Mouse (Mus musculus) MEL (cell line): ENCODE results near the gene Ptprn2. TPM values are rescaled to one million over a fixed set of nuclear protein-coding genes. Genes with fewer than 3 reads are reported as not detected.

ENCODE experiments used
- DNase-seq: peaks from one replicate; pipeline ENCODE4 v3.0.0; 2011; ENCODE audit warnings: low read depth, low spot score
- H3K27ac ChIP-seq: 2 replicates; pipeline ENCODE4 v1.5.1; 2012; ENCODE audit warnings: low read depth, mild to moderate bottlenecking, control low read depth, low read length, moderate library complexity; ENCODE audit not compliant: control insufficient read depth
- H3K27me3 ChIP-seq, 2 experiments: fragments of 150-350 bp in 1 of 2; sonication (generic) in 1 of 2; 2 replicates each; pipeline ENCODE4 v1.6.1; 2012; ENCODE audit warnings: low read length in 2 of 2, mild to moderate bottlenecking in 2 of 2, improper control_type of control experiment in 1 of 2, moderate library complexity in 1 of 2; ENCODE audit not compliant: insufficient read depth in 2 of 2, control insufficient read depth in 1 of 2
- H3K36me3 ChIP-seq, 2 experiments: 2 replicates each; pipeline ENCODE4 v1.6.1; 2012 to 2014; ENCODE audit warnings: low read length in 2 of 2, improper control_type of control experiment in 1 of 2, inconsistent platforms in 1 of 2, mild to moderate bottlenecking in 1 of 2; ENCODE audit not compliant: insufficient read depth in 2 of 2, control insufficient read depth in 1 of 2
- H3K4me1 ChIP-seq, 2 experiments: fragments of 150-350 bp in 1 of 2; sonication (generic) in 1 of 2; 2 replicates each; pipeline ENCODE4 v1.6.1; 2012; ENCODE audit warnings: low read length in 2 of 2, improper control_type of control experiment in 1 of 2, mild to moderate bottlenecking in 1 of 2; ENCODE audit not compliant: insufficient read depth in 2 of 2, control insufficient read depth in 1 of 2
- H3K4me3 ChIP-seq, 2 experiments: fragments of 150-350 bp in 1 of 2; sonication (generic) in 1 of 2; 2 replicates each; pipeline ENCODE4 v1.5.1; 2012; ENCODE audit warnings: low read depth in 2 of 2, low read length in 2 of 2, mild to moderate bottlenecking in 2 of 2, moderate library complexity in 2 of 2, control low read depth in 1 of 2, improper control_type of control experiment in 1 of 2; ENCODE audit not compliant: control insufficient read depth in 1 of 2, insufficient read depth in 1 of 2
- H3K79me2 ChIP-seq: 2 replicates; pipeline ENCODE4 v1.6.1; 2012; ENCODE audit warnings: mild to moderate bottlenecking, low read length, moderate library complexity; ENCODE audit not compliant: control insufficient read depth, poor library complexity, insufficient read depth
- H3K9ac ChIP-seq: 2 replicates; pipeline ENCODE4 v1.6.1; 2012; ENCODE audit warnings: low read depth, mild to moderate bottlenecking, control low read depth, low read length, moderate library complexity; ENCODE audit not compliant: control insufficient read depth, poor library complexity, severe bottlenecking
- H3K9me3 ChIP-seq: fragments of 150-350 bp; sonication (generic); replicated peaks from 2 replicates; pipeline ENCODE4 v1.6.1; 2012; ENCODE audit warnings: mild to moderate bottlenecking, low read length, improper control_type of control experiment, moderate library complexity; ENCODE audit not compliant: insufficient read depth
- CHD1 ChIP-seq: IDR thresholded peaks from 2 replicates; pipeline ENCODE4 v1.6.1; 2012; ENCODE audit warnings: low read depth, mild to moderate bottlenecking, inconsistent platforms, low read length, improper control_type of control experiment
- CHD2 ChIP-seq: IDR thresholded peaks from 2 replicates; pipeline ENCODE4 v1.6.1; 2011; ENCODE audit warnings: low read length, improper control_type of control experiment
- CTCF ChIP-seq, 3 experiments: IDR thresholded peaks in 2 of 3; conservative IDR thresholded peaks in 1 of 3; 2 replicates each; pipeline ENCODE4 v1.5.1; 2011 to 2012; ENCODE audit warnings: low read length in 3 of 3, low read depth in 2 of 3, mild to moderate bottlenecking in 2 of 3, improper control_type of control experiment in 1 of 3, inconsistent platforms in 1 of 3, mixed read lengths in 1 of 3, moderate library complexity in 1 of 3; ENCODE audit not compliant: control insufficient read depth in 1 of 3, insufficient read depth in 1 of 3, poor library complexity in 1 of 3, severe bottlenecking in 1 of 3
- E2F4 ChIP-seq: IDR thresholded peaks from 2 replicates; pipeline ENCODE4 v1.6.1; 2011; ENCODE audit warnings: low read depth, low read length, improper control_type of control experiment, borderline replicate concordance
- ELF1 ChIP-seq: IDR thresholded peaks from 2 replicates; pipeline ENCODE4 v1.6.1; 2014; ENCODE audit warnings: low read depth, mild to moderate bottlenecking, inconsistent platforms, low read length, improper control_type of control experiment, moderate library complexity
- EP300 ChIP-seq, 2 experiments: IDR thresholded peaks; 2 replicates each; pipeline ENCODE4 v1.6.1; 2011; ENCODE audit warnings: improper control_type of control experiment in 2 of 2, low read length in 2 of 2, low read depth in 1 of 2, mild to moderate bottlenecking in 1 of 2
- ETS1 ChIP-seq: IDR thresholded peaks from 2 replicates; pipeline ENCODE4 v1.6.1; 2012; ENCODE audit warnings: low read depth, mild to moderate bottlenecking, inconsistent platforms, low read length, improper control_type of control experiment, moderate library complexity
- GABPA ChIP-seq: IDR thresholded peaks from 2 replicates; pipeline ENCODE4 v1.6.1; 2012; ENCODE audit warnings: low read depth, mild to moderate bottlenecking, inconsistent platforms, low read length, improper control_type of control experiment, moderate library complexity
- GATA1 ChIP-seq: IDR thresholded peaks from 2 replicates; pipeline ENCODE4 v1.6.1; 2011; ENCODE audit warnings: low read depth, low read length, improper control_type of control experiment
- JUND ChIP-seq: IDR thresholded peaks from 2 replicates; pipeline ENCODE4 v1.6.1; 2011; ENCODE audit warnings: low read depth, mild to moderate bottlenecking, improper control_type of control experiment, low read length
- MAFK ChIP-seq: IDR thresholded peaks from 2 replicates; pipeline ENCODE4 v1.6.1; 2011; ENCODE audit warnings: low read depth, mild to moderate bottlenecking, low read length, improper control_type of control experiment, borderline replicate concordance
- MAX ChIP-seq: IDR thresholded peaks from 2 replicates; pipeline ENCODE4 v1.6.1; 2011; ENCODE audit warnings: low read length, improper control_type of control experiment
- MXI1 ChIP-seq: IDR thresholded peaks from 2 replicates; pipeline ENCODE4 v1.6.1; 2011; ENCODE audit warnings: mild to moderate bottlenecking, low read depth, low read length, improper control_type of control experiment
- MYB ChIP-seq: IDR thresholded peaks from 2 replicates; pipeline ENCODE4 v1.6.1; 2011; ENCODE audit warnings: mild to moderate bottlenecking, low read depth, low read length, improper control_type of control experiment
- POLR2AphosphoS2 ChIP-seq: IDR thresholded peaks from 2 replicates; pipeline ENCODE4 v1.6.1; 2011; ENCODE audit warnings: low read length, improper control_type of control experiment
- RAD21 ChIP-seq: IDR thresholded peaks from 2 replicates; pipeline ENCODE4 v1.6.1; 2011; ENCODE audit warnings: mild to moderate bottlenecking, low read depth, low read length, improper control_type of control experiment
- RCOR1 ChIP-seq: IDR thresholded peaks from 2 replicates; pipeline ENCODE4 v1.6.1; 2012; ENCODE audit warnings: low read depth, mild to moderate bottlenecking, inconsistent platforms, low read length, improper control_type of control experiment
- SMC3 ChIP-seq: IDR thresholded peaks from 2 replicates; pipeline ENCODE4 v1.6.1; 2011; ENCODE audit warnings: low read depth, low read length, improper control_type of control experiment
- TBP ChIP-seq: IDR thresholded peaks from 2 replicates; pipeline ENCODE4 v1.8.0; 2011; ENCODE audit warnings: low read depth, low read length, improper control_type of control experiment
- TCF12 ChIP-seq: IDR thresholded peaks from 2 replicates; pipeline ENCODE4 v1.6.1; 2014; ENCODE audit warnings: low read depth, mild to moderate bottlenecking, inconsistent platforms, low read length, improper control_type of control experiment, moderate library complexity
- UBTF ChIP-seq: IDR thresholded peaks from 2 replicates; pipeline ENCODE4 v1.6.1; 2012; ENCODE audit warnings: low read depth, mild to moderate bottlenecking, inconsistent platforms, low read length, improper control_type of control experiment, moderate library complexity, borderline replicate concordance; ENCODE audit not compliant: insufficient read depth
- USF2 ChIP-seq, 2 experiments: IDR thresholded peaks; 2 replicates each; pipeline ENCODE4 v1.6.1; 2011 to 2012; ENCODE audit warnings: improper control_type of control experiment in 2 of 2, low read length in 2 of 2, borderline replicate concordance in 1 of 2, inconsistent platforms in 1 of 2, low read depth in 1 of 2, mild to moderate bottlenecking in 1 of 2; ENCODE audit not compliant: insufficient read depth in 1 of 2
- ZC3H11A ChIP-seq: IDR thresholded peaks from 2 replicates; pipeline ENCODE4 v1.6.1; 2012; ENCODE audit warnings: low read depth, mild to moderate bottlenecking, inconsistent platforms, low read length, improper control_type of control experiment
- ZMIZ1 ChIP-seq: IDR thresholded peaks from 2 replicates; pipeline ENCODE4 v1.6.1; 2012; ENCODE audit warnings: low read depth, mild to moderate bottlenecking, inconsistent platforms, low read length, improper control_type of control experiment, moderate library complexity
- ZNF384 ChIP-seq: IDR thresholded peaks from 2 replicates; pipeline ENCODE4 v1.6.1; 2012; ENCODE audit warnings: low read depth, mild to moderate bottlenecking, inconsistent platforms, low read length, improper control_type of control experiment
- polyA plus RNA-seq, 2 experiments: library from polyadenylated mRNA; stranded (reverse) in 1 of 2; unstranded in 1 of 2; fragments of >175 nt in 1 of 2; fragments of >200 nt in 1 of 2; gene quantifications; 2 replicates each; pipeline versions ENCODE4 v1.2.1 to v1.2.4; 2012; ENCODE audit warnings: low replicate concordance in 2 of 2, low read depth in 1 of 2; ENCODE audit not compliant: insufficient read length in 2 of 2, insufficient read depth in 1 of 2, missing spikeins in 1 of 2
- total RNA-seq: library from RNA; depleted of rRNA; stranded (reverse); fragments of 300-350 nt; gene quantifications from 2 replicates; pipeline ENCODE4 v1.2.3, GENCODE M21; 2012

Gene Ptprn2
- total and polyA plus RNA-seq, 3 experiments: not detected

- no peak for TF ChIP-seq USF2 (IDR thresholded peaks at IDR 0.05; ENCODE audit: borderline replicate concordance in 1 of 2, insufficient read depth in 1 of 2, low read depth in 1 of 2, low read length in 2 of 2)
- no peak for TF ChIP-seq EP300 (IDR thresholded peaks at IDR 0.05; ENCODE audit: low read depth in 1 of 2, low read length in 2 of 2)
- TF ChIP-seq POLR2AphosphoS2: no peak
- TF ChIP-seq JUND: no peak
- TF ChIP-seq MAX: peak; percentile 78; the same call in 1 of the 2 replicates
- no peak for TF ChIP-seq ETS1
- no peak for TF ChIP-seq ZNF384
- no peak; the same call in 1 of the 2 replicates for TF ChIP-seq GATA1
- TF ChIP-seq, all 39 proteins: peak for 16
Observed at GRCm38 (mm10) chr12:116619868-116620267, 134.3 kb downstream of the Ptprn2 start (continued).

- no peak for TF ChIP-seq TCF12
- no peak for TF ChIP-seq RCOR1
- no peak for TF ChIP-seq GABPA
- no peak for TF ChIP-seq CTCF (IDR thresholded peaks at IDR 0.05 in 2 of 3, conservative IDR thresholded peaks at IDR 0.05 in 1 of 3; ENCODE audit: control insufficient read depth in 1 of 3, insufficient read depth in 1 of 3, low read depth in 2 of 3, low read length in 3 of 3, poor library complexity in 1 of 3, severe bottlenecking in 1 of 3)
- TF ChIP-seq ELF1: no peak
- TF ChIP-seq MAX: no peak
- no peak for TF ChIP-seq ZMIZ1
- TF ChIP-seq CHD2: no peak
- no peak for TF ChIP-seq POLR2AphosphoS2
- TF ChIP-seq SMC3: no peak
- TF ChIP-seq USF2 (IDR thresholded peaks at IDR 0.05; ENCODE audit: borderline replicate concordance in 1 of 2, insufficient read depth in 1 of 2, low read depth in 1 of 2, low read length in 2 of 2): no peak
- Histone ChIP-seq H3K9me3 (no peaks in the 10 kb centered on the region), H3K27me3 (no peaks in the 10 kb centered on the region; a peak in 1 of 4 replicates), H3K9ac (no peak overlapping the region), H3K4me1 (no peaks in the 10 kb centered on the region), H3K36me3 (no peaks in the 10 kb centered on the region), H3K79me2 (no peaks in the 10 kb centered on the region), H3K4me3 (no peak overlapping the region), H3K27ac (no peak overlapping the region)
- no peak for DNase-seq
Observed at GRCm38 (mm10) chr12:116620299-116620698, 134.8 kb downstream of the Ptprn2 start.

- no peaks in the 10 kb centered on the region for H3K79me2 ChIP-seq
- no peaks in the 10 kb centered on the region; a peak in 1 of 4 replicates for H3K27me3 ChIP-seq
- no peak overlapping the region for H3K4me3 ChIP-seq
- H3K4me1 ChIP-seq: no peaks in the 10 kb centered on the region
- DNase-seq: no peak
- no peak overlapping the region for H3K9ac ChIP-seq
- TF ChIP-seq ELF1: no peak
- no peak for TF ChIP-seq E2F4
- no peak for TF ChIP-seq MYB
- no peak for TF ChIP-seq CHD1
- no peak for TF ChIP-seq TCF12
- TF ChIP-seq ZMIZ1: no peak
- TF ChIP-seq RAD21: no peak
- TF ChIP-seq GATA1: no peak
- no peak for TF ChIP-seq MAX
- no peak for TF ChIP-seq EP300 (IDR thresholded peaks at IDR 0.05; ENCODE audit: low read depth in 1 of 2, low read length in 2 of 2)
- no peak for TF ChIP-seq MXI1
- TF ChIP-seq ETS1: no peak
- TF ChIP-seq ZC3H11A: no peak
- no peak for TF ChIP-seq TBP
- TF ChIP-seq MAFK: no peak
- no peak for TF ChIP-seq UBTF
- H3K36me3 ChIP-seq: no peaks in the 10 kb centered on the region
- no peak overlapping the region for H3K27ac ChIP-seq
- no peaks in the 10 kb centered on the region for H3K9me3 ChIP-seq
Observed at GRCm38 (mm10) chr12:116621325-116622040, 136.0 kb downstream of the Ptprn2 start.
